Mouse (Mus musculus) kidney, postnatal 14 days (tissue): ENCODE results near the gene Npepps.

Experiments
- DNase-seq: peaks from one replicate; pipeline ENCODE4 v3.0.0; 2022; ENCODE audit warnings: mixed read lengths

The Npepps gene

GRCm38 (mm10) chr11:97185704-97186614, 94.5 kb downstream of the Npepps start:
- DNase-seq = no peak

DNA sequence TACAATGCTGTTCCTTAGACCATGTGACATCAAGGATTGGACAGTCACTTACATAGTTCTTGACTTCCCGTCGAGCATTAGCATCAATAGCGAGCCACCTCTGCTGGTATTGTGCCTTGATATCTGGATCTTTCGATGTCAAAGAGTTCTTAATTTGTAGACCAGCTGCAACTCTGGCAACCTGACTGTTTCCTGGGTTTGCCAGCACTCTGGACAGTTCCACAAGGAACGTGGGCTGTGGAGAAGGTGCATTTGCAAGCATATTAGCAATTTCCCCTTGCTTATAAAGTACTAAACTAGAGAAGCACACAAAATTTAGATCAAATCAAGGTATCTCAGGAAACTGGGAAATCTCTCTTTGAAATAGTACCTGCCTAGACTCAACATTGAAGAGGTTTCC, 95.6 kb downstream of the Npepps start:
- no peak for DNase-seq

- no peak for DNase-seq
These were observed 98.0 kb downstream of the Npepps start for GRCm38 (mm10) chr11:97182446-97182845.

GRCm38 (mm10) chr11:97181061-97181460, 99.4 kb downstream of the Npepps start:
- no peak for DNase-seq

- DNase-seq = no peak
These were observed 102.2 kb downstream of the Npepps start for GRCm38 (mm10) chr11:97178198-97178597.

DNA sequence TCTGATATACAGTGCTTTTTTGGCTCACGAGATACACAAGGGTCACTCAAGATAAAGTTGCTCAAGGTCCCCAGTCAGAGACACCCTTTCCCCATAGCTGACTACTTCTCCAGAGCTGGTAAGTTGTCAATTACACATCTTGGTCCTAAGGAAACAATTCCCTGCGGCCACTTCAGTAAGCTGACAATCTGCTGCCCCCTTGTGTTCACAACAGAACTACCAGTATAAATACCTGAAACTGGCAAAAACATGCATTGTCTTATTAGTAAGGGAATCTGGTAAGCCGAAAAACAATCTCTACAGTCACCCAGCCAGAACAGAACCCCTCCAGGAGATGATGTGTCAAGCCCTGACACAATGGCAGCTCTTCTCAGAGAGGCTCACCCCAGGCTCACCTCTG, 103.6 kb downstream of the Npepps start:
- peak; percentile 64 for DNase-seq

DNA sequence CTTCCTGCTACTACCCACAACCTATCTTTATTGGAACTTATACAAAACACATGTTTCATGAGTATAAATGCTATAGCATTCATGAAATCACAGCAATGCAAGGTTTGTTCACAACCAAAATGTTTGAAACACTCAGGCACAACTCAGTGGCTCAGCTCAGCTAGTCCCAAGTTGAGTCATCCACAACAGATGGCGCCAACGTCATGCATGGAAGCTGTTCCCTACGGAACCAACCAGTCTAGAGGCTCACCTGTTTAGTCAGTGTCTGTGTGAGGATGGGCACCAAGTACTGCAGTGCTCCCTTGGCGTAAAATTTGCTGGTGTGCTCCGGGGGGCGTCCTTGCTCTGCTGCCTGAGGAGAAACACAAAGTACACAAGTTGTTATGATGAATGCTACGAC, 104.9 kb downstream of the Npepps start:
- DNase-seq = no peak

DNA sequence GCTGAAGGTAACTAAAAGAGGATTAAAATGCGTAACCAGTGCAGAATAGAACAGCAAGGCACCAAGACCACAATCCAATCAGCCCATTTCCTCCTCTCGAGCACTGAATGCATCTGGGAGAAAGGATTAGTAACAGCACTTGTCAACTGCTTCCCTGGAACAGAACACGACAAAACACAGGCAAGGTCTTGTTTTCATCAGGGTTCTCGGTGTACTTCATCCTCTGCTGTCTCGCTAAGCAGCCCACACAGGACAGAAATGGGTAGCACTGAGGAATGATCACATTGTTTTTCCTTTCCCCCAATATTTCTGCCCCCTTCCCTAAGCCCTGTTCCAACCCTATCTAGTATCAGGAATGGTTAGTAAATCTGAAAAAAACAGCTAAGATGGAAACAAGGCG, 120.1 kb downstream of the Npepps start:
- DNase-seq = no peak

DNA sequence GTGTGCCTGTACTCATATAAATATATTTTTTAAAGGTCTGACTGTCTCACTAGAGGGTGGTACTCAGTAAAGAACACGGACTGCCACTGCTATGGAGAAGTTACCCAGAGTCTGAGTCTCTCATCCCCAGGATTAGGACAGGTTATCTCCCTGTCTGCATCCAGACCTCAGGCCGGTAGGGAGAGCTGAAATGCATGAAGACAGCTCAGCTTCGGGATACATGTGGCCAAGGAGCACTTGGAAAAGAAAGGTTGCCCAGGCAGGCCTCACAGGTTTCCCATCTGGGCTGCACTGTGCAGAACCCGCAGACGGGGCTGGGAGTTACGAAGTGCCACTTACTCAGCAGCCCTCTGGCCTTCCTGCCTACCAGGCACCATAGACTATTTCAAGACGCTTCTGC, 123.4 kb downstream of the Npepps start:
- DNase-seq = no peak
